ENCODE assay signal across 15 mouse cellular contexts in genomic region chr4:131205685-131206084, GRCm38 (mm10).
DNase-seq lines count a peak whose midpoint lies in the region; ATAC-seq and TF ChIP-seq lines count a peak whose summit lies in the region.
"Had no signal": no experiment of that assay in that cellular context is flagged by ENCODE, and none has a peak within 500 bp of the region (broad histone marks: within the 10 kb centered on the region; RNA-seq: fewer than 3 reads in every experiment).

No protein-coding gene starts in this region.

- no peaks in the 10 kb centered on the region for H3K27me3 ChIP-seq in forebrain, embryonic 10.5 days (ENCODE audit: poor library complexity, severe bottlenecking)
- H3K27me3 ChIP-seq in forebrain, embryonic 11.5 days (ENCODE audit: control insufficient read depth, insufficient read depth, low read length): no peaks in the 10 kb centered on the region
- no peaks in the 10 kb centered on the region for H3K27me3 ChIP-seq in lung, embryonic 15.5 days
- no peaks in the 10 kb centered on the region for H3K27me3 ChIP-seq in forebrain, embryonic 15.5 days
- H3K27me3 ChIP-seq: embryonic facial prominence, embryonic 13.5 days; intestine, embryonic 15.5 days; limb, embryonic 12.5 days; neural tube, embryonic 15.5 days had no signal

- TF ChIP-seq POLR2A in lung, adult 2 months (IDR thresholded peaks at IDR 0.05; ENCODE audit: borderline replicate concordance, extremely low read depth, low read depth, low read length): no peak

- H3K9me3 ChIP-seq in forebrain, embryonic 10.5 days: peaks cover 5% of the 10 kb centered on the region; the same call in 1 of the 2 replicates
- no peaks in the 10 kb centered on the region for H3K9me3 ChIP-seq in forebrain, embryonic 11.5 days (ENCODE audit: control insufficient read depth, low read length)
- no peaks in the 10 kb centered on the region for H3K9me3 ChIP-seq in lung, embryonic 15.5 days
- H3K9me3 ChIP-seq in forebrain, embryonic 15.5 days: no peaks in the 10 kb centered on the region
- H3K9me3 ChIP-seq: intestine, embryonic 15.5 days; neural tube, embryonic 15.5 days had no signal

- H3K27ac ChIP-seq in forebrain, embryonic 10.5 days: peak overlapping the region; percentile 65; the same call in 1 of the 2 replicates
- H3K27ac ChIP-seq in forebrain, embryonic 11.5 days (ENCODE audit: low read depth, low read length): no peak overlapping the region
- peak overlapping the region; percentile 74 for H3K27ac ChIP-seq in lung, embryonic 15.5 days
- peak overlapping the region; percentile 89 for H3K27ac ChIP-seq in forebrain, embryonic 15.5 days (replicated peaks)
- H3K27ac ChIP-seq: intestine, embryonic 15.5 days; kidney, postnatal 0 days; limb, embryonic 12.5 days had no signal

- no peak overlapping the region for H3K9ac ChIP-seq in forebrain, embryonic 11.5 days (ENCODE audit: low read length)
- no peak overlapping the region for H3K9ac ChIP-seq in lung, embryonic 15.5 days
- no peak overlapping the region for H3K9ac ChIP-seq in forebrain, embryonic 15.5 days (replicated peaks)
- H3K9ac ChIP-seq: embryonic facial prominence, embryonic 13.5 days; intestine, embryonic 15.5 days; limb, embryonic 12.5 days; neural tube, embryonic 15.5 days had no signal

- WGBS in forebrain, embryonic 10.5 days: 79% methylated on average over 4 of the region's 4 CpGs
- WGBS in forebrain, embryonic 11.5 days: 80% methylated on average over 4 of the region's 4 CpGs
- 41% methylated on average over 4 of the region's 4 CpGs for WGBS in lung, embryonic 15.5 days
- 46% methylated on average over 4 of the region's 4 CpGs for WGBS in lung, adult 2 months
- 30% methylated on average over 4 of the region's 4 CpGs for WGBS in forebrain, embryonic 15.5 days

- no peaks in the 10 kb centered on the region for H3K36me3 ChIP-seq in forebrain, embryonic 10.5 days (replicated peaks)
- no peaks in the 10 kb centered on the region for H3K36me3 ChIP-seq in forebrain, embryonic 11.5 days (ENCODE audit: control insufficient read depth, insufficient read depth, low read length)
- H3K36me3 ChIP-seq in lung, embryonic 15.5 days: no peaks in the 10 kb centered on the region
- H3K36me3 ChIP-seq in forebrain, embryonic 15.5 days: no peaks in the 10 kb centered on the region
- H3K36me3 ChIP-seq: embryonic facial prominence, embryonic 13.5 days; intestine, embryonic 15.5 days; limb, embryonic 12.5 days; neural tube, embryonic 15.5 days had no signal

- H3K4me1 ChIP-seq in forebrain, embryonic 10.5 days: peaks cover 12% of the 10 kb centered on the region
- no peaks in the 10 kb centered on the region for H3K4me1 ChIP-seq in forebrain, embryonic 11.5 days (replicated peaks; ENCODE audit: control insufficient read depth, insufficient read depth, low read length)
- H3K4me1 ChIP-seq in lung, embryonic 15.5 days: peaks cover 18% of the 10 kb centered on the region; the same call in 1 of the 2 replicates
- no peaks in the 10 kb centered on the region for H3K4me1 ChIP-seq in lung, adult 2 months (ENCODE audit: control insufficient read depth, insufficient read depth, low read length)
- H3K4me1 ChIP-seq in forebrain, embryonic 15.5 days: peaks cover 30% of the 10 kb centered on the region
- H3K4me1 ChIP-seq: embryonic facial prominence, embryonic 13.5 days; intestine, embryonic 15.5 days; limb, embryonic 12.5 days had no signal

- ATAC-seq in forebrain, embryonic 11.5 days (replicated peaks; ENCODE audit: low FRiP score): no peak
- ATAC-seq in lung, embryonic 15.5 days (ENCODE audit: borderline replicate concordance, extremely low read depth, low FRiP score, low TSS enrichment): no peak
- ATAC-seq in forebrain, embryonic 15.5 days (replicated peaks): peak; percentile 63
- ATAC-seq: intestine, embryonic 15.5 days had no signal

- TF ChIP-seq CTCF in lung, adult 2 months (IDR thresholded peaks at IDR 0.05; ENCODE audit: insufficient read depth, low read length): no peak

- no peak overlapping the region for H3K4me3 ChIP-seq in forebrain, embryonic 10.5 days
- H3K4me3 ChIP-seq in forebrain, embryonic 11.5 days (ENCODE audit: low read depth, low read length): no peak overlapping the region
- no peak overlapping the region for H3K4me3 ChIP-seq in lung, embryonic 15.5 days
- H3K4me3 ChIP-seq in lung, adult 2 months (replicated peaks; ENCODE audit: extremely low read depth, low read depth, low read length): no peak overlapping the region
- H3K4me3 ChIP-seq in forebrain, embryonic 15.5 days: no peak overlapping the region
- H3K4me3 ChIP-seq: embryonic facial prominence, embryonic 13.5 days; intestine, embryonic 15.5 days; limb, embryonic 12.5 days; neural tube, embryonic 15.5 days had no signal

- no peak for DNase-seq in forebrain, embryonic 10.5 days (ENCODE audit: extremely low spot score, low spot score)
- no peak for DNase-seq in forebrain, embryonic 11.5 days (ENCODE audit: low spot score)
- DNase-seq in lung, adult 2 months: no peak
- peak; percentile 100 for DNase-seq in cerebellum, adult 9-10 months
- no peak for DNase-seq in frontal cortex, adult 2 months (ENCODE audit: extremely low spot score in 1 of 2, low spot score in 1 of 2)
- no peak for DNase-seq in right cerebral cortex, adult 2 months (ENCODE audit: low spot score in 2 of 2)
- DNase-seq: adrenal gland, adult 2 months; retina, postnatal 1 day had no signal

- H3K4me2 ChIP-seq in forebrain, embryonic 11.5 days (ENCODE audit: low read depth, low read length, severe bottlenecking): no peak overlapping the region
- no peak overlapping the region for H3K4me2 ChIP-seq in lung, embryonic 15.5 days
- H3K4me2 ChIP-seq in forebrain, embryonic 15.5 days (replicated peaks): no peak overlapping the region
- H3K4me2 ChIP-seq: embryonic facial prominence, embryonic 13.5 days; intestine, embryonic 15.5 days; limb, embryonic 12.5 days; neural tube, embryonic 15.5 days had no signal
